Mouse (Mus musculus) midbrain, embryonic 11.5 days (tissue): ENCODE data around the gene Stab2. TPM values are rescaled to one million over a fixed set of nuclear protein-coding genes. Genes with fewer than 3 reads are reported as not detected.

ENCODE experiments used
- ATAC-seq: fragments of 200-750 bp; cut with Nextera tagmentation; 2 replicates; pipeline ENCODE4 v1.8.0; 2017; ENCODE audit warnings: moderate TSS enrichment, moderate library complexity; ENCODE audit not compliant: low FRiP score
- DNase-seq: peaks from one replicate; pipeline ENCODE4 v3.0.0; 2015; ENCODE audit warnings: low spot score; ENCODE audit errors: missing footprints
- H3K27ac ChIP-seq: fragments of 300-500 bp; sonication (generic); 2 replicates; pipeline ENCODE4 v1.5.1; 2014; ENCODE audit warnings: low read depth, low read length
- H3K27me3 ChIP-seq: fragments of 300-500 bp; sonication (generic); 2 replicates; pipeline ENCODE4 v1.6.1; 2014; ENCODE audit warnings: mild to moderate bottlenecking, low read length, moderate library complexity, mixed read lengths; ENCODE audit not compliant: control insufficient read depth, insufficient read depth
- H3K36me3 ChIP-seq: fragments of 300-500 bp; sonication (generic); 2 replicates; pipeline ENCODE4 v1.6.1; 2014; ENCODE audit warnings: mild to moderate bottlenecking, low read length, moderate library complexity, mixed read lengths; ENCODE audit not compliant: control insufficient read depth, insufficient read depth
- H3K4me1 ChIP-seq: fragments of 300-500 bp; sonication (generic); 2 replicates; pipeline ENCODE4 v1.6.1; 2014; ENCODE audit warnings: low read length; ENCODE audit not compliant: control insufficient read depth, insufficient read depth
- H3K4me2 ChIP-seq: fragments of 300-500 bp; sonication (generic); 2 replicates; pipeline ENCODE4 v1.6.1; 2014; ENCODE audit warnings: mild to moderate bottlenecking, moderate library complexity
- H3K4me3 ChIP-seq: fragments of 300-500 bp; sonication (generic); 2 replicates; pipeline ENCODE4 v1.5.1; 2014; ENCODE audit warnings: low read depth, low read length
- H3K9ac ChIP-seq: fragments of 300-500 bp; sonication (generic); 2 replicates; pipeline ENCODE4 v1.6.1; 2014; ENCODE audit warnings: low read length
- H3K9me3 ChIP-seq: fragments of 300-500 bp; sonication (generic); 2 replicates; pipeline ENCODE4 v1.6.1; 2016; ENCODE audit warnings: low read length; ENCODE audit not compliant: control insufficient read depth
- WGBS: fragments of 180-500 bp; shearing (Covaris S2); extraction: QIAGEN DNeasy Blood & Tissue Kit; methylation state at CpG from one replicate; pipeline ENCODE4 v1.1.7; 2014; 5-methylcytosine and 5-hydroxymethylcytosine counted together
- polyA plus RNA-seq: library from polyadenylated mRNA; unstranded; fragments of >200 nt; fragmentation: Nextera tagmentation; extraction: Ambion mirVana; gene quantifications from 2 replicates; pipeline ENCODE4 v1.2.1, GENCODE M21; 2014

The Stab2 gene
- polyA plus RNA-seq, 1 experiment from 2014 or later, result 0.25 TPM

GRCm38 (mm10) chr10:86971680-86972502 lies 35.9 kb downstream of the Stab2 start:
- Histone ChIP-seq H3K36me3 (no peaks in the 10 kb centered on the region), H3K9me3 (no peaks in the 10 kb centered on the region), H3K27me3 (no peaks in the 10 kb centered on the region), H3K4me3 (peak overlapping the region; percentile 9; the same call in 1 of the 2 replicates), H3K27ac (no peak overlapping the region), H3K4me2 (peak overlapping the region; percentile 37), H3K9ac (peak overlapping the region; percentile 36; the same call in 1 of the 2 replicates), H3K4me1 (no peaks in the 10 kb centered on the region)
- peak; percentile 98 for DNase-seq
- 23% methylated on average over 13 of the region's 13 CpGs for WGBS
- ATAC-seq, result peak; percentile 82

- Histone ChIP-seq H3K27ac (no peak overlapping the region), H3K36me3 (no peaks in the 10 kb centered on the region), H3K4me3 (no peak overlapping the region), H3K27me3 (no peaks in the 10 kb centered on the region), H3K9me3 (no peaks in the 10 kb centered on the region), H3K4me2 (no peak overlapping the region), H3K9ac (no peak overlapping the region), H3K4me1 (no peaks in the 10 kb centered on the region)
- ATAC-seq (no peak), DNase-seq (peak; percentile 68)
- 83% methylated on average over 6 of the region's 6 CpGs for WGBS
These were observed 38.5 kb downstream of the Stab2 start for GRCm38 (mm10) chr10:86969346-86969745.

DNA sequence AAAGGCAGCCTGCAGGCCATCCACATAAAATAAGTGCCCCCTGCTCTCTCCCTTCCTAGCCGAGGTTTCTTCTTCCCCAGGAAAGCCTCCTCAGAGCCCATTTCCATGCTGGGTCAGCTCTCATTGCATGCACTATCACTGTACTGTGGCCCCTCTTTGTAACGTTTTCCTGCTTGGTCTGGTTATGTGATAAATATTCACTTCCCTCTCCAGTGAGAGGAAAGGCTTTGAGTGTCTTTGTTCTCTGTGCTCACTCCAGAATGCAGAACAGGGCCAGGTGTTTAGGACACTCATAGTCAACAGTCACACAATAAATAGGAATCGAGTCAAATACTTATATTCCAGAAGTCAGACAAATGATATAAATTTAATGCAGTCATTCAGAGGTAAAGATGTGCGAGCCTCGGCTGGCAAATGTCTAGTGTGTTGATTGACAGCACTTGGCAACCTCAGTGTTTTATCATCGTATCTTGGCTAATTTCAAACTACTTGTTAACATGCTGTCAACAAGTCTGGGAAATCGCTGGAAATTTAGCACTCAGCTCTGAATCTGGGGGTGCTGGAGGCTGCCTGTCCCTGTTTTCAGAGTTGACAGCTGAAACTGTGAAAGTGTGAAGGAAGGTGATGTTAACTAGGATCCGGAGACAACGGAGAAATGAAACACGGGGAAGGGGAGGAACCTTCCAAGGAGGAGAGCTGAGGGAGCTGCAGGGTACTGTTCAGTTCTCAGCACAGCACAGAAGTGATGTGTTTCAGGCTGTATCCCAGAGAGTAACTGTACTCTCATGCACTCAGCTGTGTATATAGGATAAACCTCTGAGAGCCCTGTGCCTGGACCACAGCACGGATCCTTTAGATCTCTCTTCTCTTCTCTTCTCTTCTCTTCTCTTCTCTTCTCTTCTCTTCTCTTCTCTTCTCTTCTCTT lies 46.0 kb downstream of the Stab2 start:
- no peak overlapping the region for H3K9ac ChIP-seq
- DNase-seq, result no peak
- no peak overlapping the region for H3K4me3 ChIP-seq
- no peak overlapping the region for H3K27ac ChIP-seq
- no peaks in the 10 kb centered on the region for H3K36me3 ChIP-seq
- no peak for ATAC-seq
- H3K4me1 ChIP-seq, result no peaks in the 10 kb centered on the region
- 75% methylated on average over 11 of the region's 11 CpGs for WGBS
- no peak overlapping the region for H3K4me2 ChIP-seq
- H3K27me3 ChIP-seq, result no peaks in the 10 kb centered on the region
- H3K9me3 ChIP-seq, result no peaks in the 10 kb centered on the region

DNA sequence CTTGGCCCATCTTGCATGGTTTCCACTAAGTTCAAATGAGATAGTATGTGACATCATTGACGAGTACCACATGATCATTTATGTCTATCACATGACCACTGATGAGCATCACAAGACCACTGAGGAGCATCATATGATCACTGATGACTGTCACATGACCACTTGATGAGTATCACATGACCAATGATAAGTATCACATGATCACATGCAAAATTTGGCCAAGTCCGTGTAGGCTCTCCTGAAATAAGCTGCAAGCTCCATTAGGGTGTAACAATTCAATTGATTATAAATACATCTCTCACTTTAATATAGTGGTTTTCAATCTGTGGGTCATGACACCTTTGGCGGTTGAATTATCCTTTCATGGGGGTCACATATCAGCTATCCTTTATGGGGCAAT lies 52.5 kb downstream of the Stab2 start:
- Histone ChIP-seq H3K27me3 (no peaks in the 10 kb centered on the region), H3K4me2 (no peak overlapping the region), H3K36me3 (no peaks in the 10 kb centered on the region), H3K4me1 (no peaks in the 10 kb centered on the region), H3K27ac (no peak overlapping the region), H3K9me3 (no peaks in the 10 kb centered on the region), H3K9ac (no peak overlapping the region), H3K4me3 (no peak overlapping the region)
- WGBS, result 91% methylated on average over 3 of the region's 3 CpGs
- DNase-seq (no peak), ATAC-seq (no peak)

GRCm38 (mm10) chr10:86952696-86953095 lies 55.1 kb downstream of the Stab2 start:
- no peak overlapping the region for H3K27ac ChIP-seq
- H3K9me3 ChIP-seq, result no peaks in the 10 kb centered on the region
- no peak overlapping the region for H3K9ac ChIP-seq
- no peak overlapping the region for H3K4me3 ChIP-seq
- H3K27me3 ChIP-seq, result no peaks in the 10 kb centered on the region
- no peak overlapping the region for H3K4me2 ChIP-seq
- no peak for ATAC-seq
- H3K36me3 ChIP-seq, result no peaks in the 10 kb centered on the region
- no peaks in the 10 kb centered on the region for H3K4me1 ChIP-seq
- no peak for DNase-seq
- WGBS, result 77% methylated on average over 1 of the region's 1 CpGs

GRCm38 (mm10) chr10:86950806-86951205 lies 57.0 kb downstream of the Stab2 start:
- Histone ChIP-seq H3K36me3 (no peaks in the 10 kb centered on the region), H3K27ac (no peak overlapping the region), H3K27me3 (no peaks in the 10 kb centered on the region), H3K9me3 (no peaks in the 10 kb centered on the region), H3K4me2 (no peak overlapping the region), H3K4me3 (no peak overlapping the region), H3K9ac (no peak overlapping the region), H3K4me1 (no peaks in the 10 kb centered on the region)
- DNase-seq (no peak), ATAC-seq (no peak)
- 94% methylated on average over 4 of the region's 4 CpGs for WGBS

DNA sequence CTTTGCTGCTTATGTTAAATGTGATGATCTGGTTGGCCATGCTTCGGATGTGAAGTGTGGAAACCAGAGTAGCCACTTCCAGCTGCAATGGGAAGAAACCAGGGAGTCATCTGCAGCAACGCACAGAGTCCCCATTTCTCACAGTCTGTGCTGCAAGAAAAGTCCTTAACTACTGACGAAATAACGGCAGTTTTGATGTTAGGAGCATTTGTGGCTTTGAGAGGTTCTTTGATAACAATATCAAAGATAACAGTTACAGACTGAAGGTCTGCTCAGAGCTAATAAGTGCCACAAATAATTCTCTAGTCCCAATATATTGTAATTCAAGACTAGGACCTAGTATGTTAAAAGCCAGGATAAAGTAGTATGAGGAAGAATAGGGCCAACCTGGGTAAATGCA lies 57.9 kb downstream of the Stab2 start:
- no peak overlapping the region for H3K4me3 ChIP-seq
- WGBS, result 87% methylated on average over 4 of the region's 4 CpGs
- no peak overlapping the region for H3K4me2 ChIP-seq
- H3K36me3 ChIP-seq, result no peaks in the 10 kb centered on the region
- no peak overlapping the region for H3K27ac ChIP-seq
- H3K4me1 ChIP-seq, result no peaks in the 10 kb centered on the region
- ATAC-seq (no peak), DNase-seq (no peak)
- H3K27me3 ChIP-seq, result no peaks in the 10 kb centered on the region
- H3K9ac ChIP-seq, result no peak overlapping the region
- H3K9me3 ChIP-seq, result no peaks in the 10 kb centered on the region

- 71% methylated on average over 2 of the region's 2 CpGs for WGBS
- no peaks in the 10 kb centered on the region for H3K9me3 ChIP-seq
These were observed 60.3 kb downstream of the Stab2 start for GRCm38 (mm10) chr10:86947541-86947940.

DNA sequence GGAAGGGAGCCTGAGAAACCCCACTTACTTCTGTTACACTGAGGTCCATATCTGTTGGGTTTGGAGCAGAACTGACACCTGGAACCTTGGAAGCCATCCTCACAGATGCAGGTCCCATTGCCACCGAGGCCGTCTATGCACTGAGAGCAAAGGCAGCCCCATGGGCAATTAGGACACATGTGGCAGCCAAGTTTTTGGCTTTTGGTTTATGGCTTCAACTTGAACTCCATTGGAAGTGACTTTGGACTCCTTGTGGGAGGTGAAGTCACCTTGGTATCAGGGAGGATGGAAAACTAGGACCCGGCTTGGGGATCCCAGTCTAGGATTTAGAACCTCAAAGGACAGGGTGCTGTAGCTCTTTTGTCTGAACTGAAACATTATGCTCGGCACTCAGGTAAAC lies 67.2 kb downstream of the Stab2 start:
- Histone ChIP-seq H3K9me3 (no peaks in the 10 kb centered on the region), H3K9ac (no peak overlapping the region), H3K27me3 (no peaks in the 10 kb centered on the region), H3K4me3 (no peak overlapping the region), H3K4me2 (no peak overlapping the region), H3K27ac (no peak overlapping the region), H3K36me3 (no peaks in the 10 kb centered on the region), H3K4me1 (no peaks in the 10 kb centered on the region)
- DNase-seq (no peak), ATAC-seq (no peak)
- 92% methylated on average over 4 of the region's 4 CpGs for WGBS

More at GRCm38 (mm10) chr10:86947541-86947940, 60.3 kb downstream of the Stab2 start:
- Histone ChIP-seq H3K4me2 (no peak overlapping the region), H3K27me3 (no peaks in the 10 kb centered on the region), H3K27ac (no peak overlapping the region), H3K36me3 (no peaks in the 10 kb centered on the region), H3K9ac (no peak overlapping the region), H3K4me3 (no peak overlapping the region), H3K4me1 (no peaks in the 10 kb centered on the region)
- peak; percentile 76 for DNase-seq
- ATAC-seq, result no peak
